Mouse (Mus musculus): ENCODE data around the gene Taf1d. TPM values are rescaled to one million over a fixed set of nuclear protein-coding genes. Genes with fewer than 3 reads are reported as not detected.
A peak's percentile ranks its signal among the peaks of the same experiment; 100 is the strongest.
"Not testable (repeated sequence)": the region's sequence is repeated elsewhere in the genome, so short reads cannot be mapped to it uniquely, and the experiment has no call there.

Gene Taf1d
- polyA plus RNA-seq, 1 experiment from 2014 or later, result 74.9 TPM

DNA sequence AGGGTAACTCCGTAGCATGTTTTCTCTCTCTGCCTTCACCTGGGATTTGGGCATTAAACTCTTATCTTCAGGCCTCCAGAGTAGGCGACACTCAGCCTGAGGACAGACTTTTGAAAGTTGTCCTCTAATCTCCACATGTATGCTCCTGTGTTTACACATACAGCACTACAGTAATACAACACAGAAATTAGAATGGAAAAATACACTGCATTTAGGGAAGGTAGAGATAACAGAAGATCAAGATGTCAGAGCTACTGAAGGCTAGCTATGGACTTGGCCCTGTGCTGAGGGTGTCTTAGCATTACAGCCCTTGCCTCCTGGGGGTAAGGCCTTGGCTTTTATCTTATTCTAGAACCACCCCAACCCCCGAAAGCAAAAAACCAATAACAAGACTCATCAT is 17.6 kb upstream of the Taf1d start:
- H3K4me1 ChIP-seq, result no peaks in the 10 kb centered on the region
- no peak overlapping the region for H3K4me3 ChIP-seq (replicated peaks)
- no peak overlapping the region for H3K27ac ChIP-seq
- 88% methylated on average over 3 of the region's 3 CpGs for WGBS
- H3K4me2 ChIP-seq, result no peak overlapping the region
- H3K27me3 ChIP-seq, result no peaks in the 10 kb centered on the region
- ATAC-seq (ENCODE audit: low FRiP score), result no peak
- no peak overlapping the region for H3K9ac ChIP-seq
- no peaks in the 10 kb centered on the region; the same call in 1 of the 2 replicates for H3K36me3 ChIP-seq (replicated peaks)
- H3K9me3 ChIP-seq, result no peaks in the 10 kb centered on the region

DNA sequence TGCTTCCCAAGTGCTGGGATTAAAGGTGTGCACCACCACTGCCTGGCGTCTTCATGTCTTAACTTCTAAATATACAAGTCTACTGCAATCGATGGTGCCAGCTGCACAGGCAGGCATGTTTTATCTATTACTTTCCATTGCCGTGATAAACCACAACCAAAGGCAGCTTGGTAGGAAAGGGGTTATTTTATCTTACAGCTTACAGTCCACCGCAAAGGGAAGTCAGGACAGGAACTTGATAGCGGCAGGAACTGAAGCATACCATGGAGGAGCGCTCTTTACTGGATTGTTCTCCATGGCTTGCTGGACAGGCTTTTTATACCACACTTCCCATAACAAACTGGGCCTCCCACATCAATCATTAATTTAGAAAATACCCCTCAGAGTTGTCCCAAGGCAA is 16.8 kb upstream of the Taf1d start:
- H3K27ac ChIP-seq, result no peak overlapping the region
- no peaks in the 10 kb centered on the region for H3K27me3 ChIP-seq
- H3K9me3 ChIP-seq, result no peaks in the 10 kb centered on the region
- no peaks in the 10 kb centered on the region for H3K4me1 ChIP-seq
- H3K36me3 ChIP-seq (replicated peaks), result no peaks in the 10 kb centered on the region; the same call in 1 of the 2 replicates
- ATAC-seq (ENCODE audit: low FRiP score), result no peak
- H3K4me2 ChIP-seq, result no peak overlapping the region
- H3K4me3 ChIP-seq (replicated peaks), result no peak overlapping the region
- H3K9ac ChIP-seq, result no peak overlapping the region
- WGBS, result 96% methylated on average over 6 of the region's 6 CpGs

DNA sequence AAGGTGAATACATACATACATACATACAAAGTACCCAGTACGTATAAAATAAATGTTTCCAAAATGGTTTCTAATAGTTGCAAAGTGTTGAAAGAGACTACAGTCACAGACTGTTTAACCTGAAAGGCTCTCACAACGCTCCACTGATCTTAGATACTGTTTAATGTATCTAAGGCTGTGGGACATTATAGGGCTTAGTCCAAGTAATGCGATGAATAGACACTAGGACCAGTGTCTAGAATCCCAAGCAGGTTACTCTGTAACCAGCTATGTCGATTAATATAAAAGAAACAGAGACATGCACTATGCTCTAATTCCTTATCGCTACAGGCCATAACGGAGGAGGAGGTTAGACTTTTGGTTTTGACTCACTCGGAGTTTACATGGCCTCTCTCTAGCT is 8.9 kb upstream of the Taf1d start:
- 88% methylated on average over 7 of the region's 7 CpGs for WGBS

DNA sequence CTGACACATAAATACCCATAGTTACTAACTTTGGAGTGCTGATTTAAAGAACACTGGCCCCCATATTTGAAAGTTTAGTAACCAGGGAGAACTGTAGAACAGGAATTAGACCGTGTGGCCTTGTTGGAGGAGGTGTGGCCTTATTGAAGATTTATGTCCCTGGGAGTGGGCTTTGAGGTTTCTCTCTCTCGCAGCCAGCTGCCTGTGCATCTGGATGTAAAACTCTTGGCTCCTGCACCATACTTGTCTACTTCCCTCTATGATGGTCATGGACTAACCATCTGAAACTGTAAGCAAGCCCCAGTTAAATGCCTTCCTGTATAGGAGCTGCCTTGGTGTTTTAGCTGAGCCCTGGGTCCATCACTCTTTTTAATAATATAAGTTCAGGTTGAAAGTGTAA is 7.6 kb upstream of the Taf1d start:
- WGBS, result 83% methylated on average over 2 of the region's 2 CpGs
- no peak overlapping the region for H3K4me2 ChIP-seq
- no peaks in the 10 kb centered on the region for H3K4me1 ChIP-seq
- no peaks in the 10 kb centered on the region for H3K27me3 ChIP-seq
- no peak overlapping the region for H3K4me3 ChIP-seq (replicated peaks)
- H3K9me3 ChIP-seq, result no peaks in the 10 kb centered on the region
- no peak overlapping the region for H3K9ac ChIP-seq
- no peak for ATAC-seq (ENCODE audit: low FRiP score)
- no peak overlapping the region for H3K27ac ChIP-seq
- no peaks in the 10 kb centered on the region; the same call in none of the 2 replicates for H3K36me3 ChIP-seq (replicated peaks)

More for the DNA sequence above, 8.9 kb upstream of the Taf1d start:
- Histone ChIP-seq H3K27me3 (no peaks in the 10 kb centered on the region), H3K9ac (no peak overlapping the region), H3K4me3 (replicated peaks) (no peak overlapping the region), H3K36me3 (replicated peaks) (no peaks in the 10 kb centered on the region; the same call in none of the 2 replicates), H3K9me3 (no peaks in the 10 kb centered on the region), H3K4me1 (no peaks in the 10 kb centered on the region), H3K27ac (no peak overlapping the region), H3K4me2 (no peak overlapping the region)
- ATAC-seq (ENCODE audit: low FRiP score), result no peak

DNA sequence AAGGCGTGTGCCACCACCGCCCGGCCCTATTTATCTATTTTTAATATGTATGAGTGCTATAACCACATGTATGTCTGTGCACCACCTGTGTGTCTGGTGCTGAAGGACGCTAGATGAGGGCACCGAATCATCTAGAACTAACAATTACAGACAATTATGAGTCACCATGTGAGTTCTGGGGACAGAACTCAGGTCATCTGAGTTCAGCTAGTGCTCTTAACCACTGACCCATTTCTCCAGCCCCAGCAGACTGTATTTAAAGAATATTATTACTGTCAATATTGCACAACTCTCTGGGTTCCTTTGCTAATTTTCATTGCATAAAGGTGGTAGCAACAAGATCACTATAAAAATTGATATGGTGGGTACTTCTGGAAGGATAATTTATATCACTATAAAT is 6.0 kb upstream of the Taf1d start:
- Histone ChIP-seq H3K27me3 (no peaks in the 10 kb centered on the region), H3K36me3 (replicated peaks) (no peaks in the 10 kb centered on the region; the same call in 1 of the 2 replicates), H3K4me1 (no peaks in the 10 kb centered on the region), H3K9ac (no peak overlapping the region), H3K4me2 (no peak overlapping the region), H3K4me3 (replicated peaks) (no peak overlapping the region), H3K9me3 (no peaks in the 10 kb centered on the region), H3K27ac (no peak overlapping the region)
- no peak for ATAC-seq (ENCODE audit: low FRiP score)
- 88% methylated on average over 5 of the region's 5 CpGs for WGBS

DNA sequence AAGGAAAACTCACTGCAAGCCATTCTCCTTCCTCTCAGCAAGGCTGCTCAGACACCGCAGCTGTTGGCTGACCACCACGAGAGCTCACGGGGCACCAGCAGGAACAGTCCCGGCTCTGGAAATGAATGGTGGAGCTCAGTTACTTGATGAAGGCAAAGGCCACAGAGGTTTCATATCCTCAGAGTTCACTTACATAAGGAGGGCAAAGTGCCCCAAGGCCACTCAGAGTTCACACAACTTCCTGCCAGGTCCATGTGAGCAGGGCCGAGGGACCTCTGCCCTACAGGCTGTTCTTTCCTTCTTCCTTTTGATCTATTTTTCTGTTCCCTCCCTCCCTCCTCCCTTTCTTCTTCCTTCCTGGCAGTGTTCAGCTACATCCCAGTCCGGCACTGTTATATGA is 4.6 kb upstream of the Taf1d start:
- no peak overlapping the region for H3K9ac ChIP-seq
- WGBS, result 66% methylated on average over 6 of the region's 6 CpGs
- H3K27ac ChIP-seq, result peak overlapping the region; percentile 44; the same call in 1 of the 2 replicates
- H3K27me3 ChIP-seq, result no peaks in the 10 kb centered on the region
- H3K9me3 ChIP-seq, result no peaks in the 10 kb centered on the region
- no peaks in the 10 kb centered on the region; the same call in 1 of the 2 replicates for H3K36me3 ChIP-seq (replicated peaks)
- no peak overlapping the region for H3K4me2 ChIP-seq
- no peak for ATAC-seq (ENCODE audit: low FRiP score)
- no peaks in the 10 kb centered on the region for H3K4me1 ChIP-seq
- H3K4me3 ChIP-seq (replicated peaks), result no peak overlapping the region

DNA sequence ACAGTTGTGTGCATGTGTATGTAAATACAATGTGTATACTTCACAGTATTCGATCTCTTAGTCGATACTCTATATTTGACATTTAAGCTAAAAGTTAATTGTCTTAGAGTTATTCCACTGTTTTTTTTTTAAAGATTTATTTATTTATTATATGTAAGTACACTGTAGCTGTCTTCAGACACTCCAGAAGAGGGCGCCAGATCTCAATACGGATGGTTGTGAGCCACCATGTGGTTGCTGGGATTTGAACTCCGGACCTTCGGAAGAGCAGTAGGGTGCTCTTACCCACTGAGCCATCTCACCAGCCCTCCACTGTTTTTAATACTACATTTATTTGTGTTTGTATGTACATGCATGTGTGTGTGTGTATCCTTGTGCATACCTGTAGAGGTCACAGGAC is 4.0 kb upstream of the Taf1d start:
- WGBS, result 82% methylated on average over 6 of the region's 6 CpGs
- ATAC-seq (ENCODE audit: low FRiP score), result not testable (repeated sequence)

DNA sequence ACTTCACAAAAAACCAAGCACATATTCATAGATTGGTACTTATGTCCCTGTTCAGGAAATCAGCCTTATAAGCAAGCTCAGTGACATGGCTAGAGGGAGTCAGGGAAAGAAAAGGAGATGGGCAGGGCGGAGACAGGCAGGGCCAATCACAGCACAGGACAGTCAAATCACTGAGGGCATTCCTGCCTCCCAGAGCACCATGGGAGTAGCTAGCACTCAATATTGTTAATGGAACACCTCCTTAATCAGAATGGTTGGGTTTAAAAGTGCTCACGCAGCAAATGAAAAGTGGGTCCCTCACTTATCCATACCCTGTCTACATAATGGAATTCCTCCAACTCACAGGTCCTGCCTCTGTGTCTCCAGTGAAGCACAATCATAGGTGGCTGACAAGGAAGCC is 3.1 kb upstream of the Taf1d start:
- no peaks in the 10 kb centered on the region for H3K27me3 ChIP-seq
- H3K4me3 ChIP-seq (replicated peaks), result no peak overlapping the region
- peaks cover 12% of the 10 kb centered on the region for H3K4me1 ChIP-seq
- H3K9ac ChIP-seq, result no peak overlapping the region
- no peak for ATAC-seq (ENCODE audit: low FRiP score)
- H3K27ac ChIP-seq, result no peak overlapping the region
- 63% methylated on average over 2 of the region's 2 CpGs for WGBS
- H3K9me3 ChIP-seq, result no peaks in the 10 kb centered on the region
- peaks cover 5% of the 10 kb centered on the region for H3K36me3 ChIP-seq (replicated peaks)
- H3K4me2 ChIP-seq, result no peak overlapping the region

More for the DNA sequence above, 4.0 kb upstream of the Taf1d start:
- H3K36me3 ChIP-seq (replicated peaks); H3K4me1 ChIP-seq; H3K4me3 ChIP-seq (replicated peaks); H3K27ac ChIP-seq; H3K9me3 ChIP-seq; H3K9ac ChIP-seq; H3K4me2 ChIP-seq; H3K27me3 ChIP-seq: not testable (repeated sequence)

DNA sequence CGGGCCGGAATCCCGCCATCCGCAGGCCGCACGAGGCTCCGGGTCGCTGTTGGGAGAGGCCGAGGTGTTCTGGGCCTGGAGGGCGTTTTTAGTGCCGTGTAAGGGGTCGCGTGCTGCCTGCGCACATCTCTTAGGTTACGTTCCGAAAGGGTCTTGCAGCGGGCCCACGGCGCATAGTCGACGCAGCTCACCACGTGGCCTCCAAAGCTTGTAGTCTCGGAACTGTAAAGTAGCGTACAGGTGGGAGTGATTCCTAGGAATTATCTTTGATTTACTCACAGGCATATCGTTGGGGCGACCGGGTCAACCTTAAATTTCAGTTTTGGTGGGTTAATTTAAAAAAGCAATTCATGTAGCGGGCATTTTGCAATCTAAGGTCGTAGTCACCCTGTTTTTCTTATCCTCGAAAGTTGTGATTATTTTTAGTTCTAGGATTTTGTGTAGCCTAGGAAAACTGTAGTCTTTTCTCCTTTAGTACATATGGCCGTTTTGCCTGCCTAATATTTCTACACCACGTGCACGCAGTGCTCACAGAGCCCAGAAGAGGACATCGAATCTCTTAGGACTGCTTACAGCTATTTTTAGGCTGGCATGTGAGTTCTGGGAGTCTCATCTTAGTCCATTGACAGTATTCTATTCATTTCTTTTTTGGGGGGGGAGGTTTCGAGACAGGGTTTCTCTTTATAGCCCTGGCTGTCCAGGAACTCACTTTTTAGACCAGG is 545 bp downstream of the Taf1d start, which contains the start of gene 4931406C07Rik:
TSS of gene 4931406C07Rik (minus strand) at position 51 of the 722 bp plus-strand sequence.
- Histone ChIP-seq H3K9ac (peak within 1 kb of the TSS; percentile 92), H3K4me1 (peaks cover 25% of the 10 kb centered on the region), H3K36me3 (replicated peaks) (peaks cover 35% of the 10 kb centered on the region), H3K4me3 (replicated peaks) (peak within 1 kb of the TSS; percentile 84), H3K4me2 (peak within 1 kb of the TSS; percentile 75), H3K27ac (peak within 1 kb of the TSS; percentile 94), H3K27me3 (no peaks in the 10 kb centered on the region), H3K9me3 (no peaks in the 10 kb centered on the region)
- ATAC-seq (ENCODE audit: low FRiP score), result peak; percentile 84
- WGBS, result 1% methylated on average over 35 of the region's 35 CpGs

DNA sequence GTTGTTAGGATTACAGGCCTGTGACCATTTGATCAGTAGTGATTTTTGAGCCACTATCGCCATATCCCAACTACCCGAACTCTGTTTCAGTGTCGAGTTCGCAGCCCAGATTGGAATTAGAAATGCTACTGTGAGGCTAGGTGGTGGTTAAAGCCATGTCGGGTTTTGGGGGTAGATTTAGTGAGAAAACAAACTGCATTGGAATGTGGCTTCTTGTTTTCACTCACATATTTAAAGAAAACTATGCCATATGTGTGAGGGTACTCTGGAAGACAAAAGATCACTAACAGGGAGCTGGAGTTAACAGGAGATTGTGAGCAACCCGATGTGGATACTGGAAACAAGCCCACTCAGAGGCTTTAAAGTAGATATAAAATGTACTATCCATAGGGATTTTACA is 1.2 kb downstream of the Taf1d start:
- Histone ChIP-seq H3K36me3 (replicated peaks) (peaks cover 42% of the 10 kb centered on the region), H3K27me3 (no peaks in the 10 kb centered on the region), H3K9ac (peak overlapping the region; percentile 92), H3K4me2 (peak overlapping the region; percentile 75), H3K9me3 (no peaks in the 10 kb centered on the region), H3K4me1 (peaks cover 25% of the 10 kb centered on the region), H3K4me3 (replicated peaks) (peak overlapping the region; percentile 84), H3K27ac (no peak overlapping the region)
- no peak for ATAC-seq (ENCODE audit: low FRiP score)
- WGBS, result 8% methylated on average over 6 of the region's 6 CpGs

DNA sequence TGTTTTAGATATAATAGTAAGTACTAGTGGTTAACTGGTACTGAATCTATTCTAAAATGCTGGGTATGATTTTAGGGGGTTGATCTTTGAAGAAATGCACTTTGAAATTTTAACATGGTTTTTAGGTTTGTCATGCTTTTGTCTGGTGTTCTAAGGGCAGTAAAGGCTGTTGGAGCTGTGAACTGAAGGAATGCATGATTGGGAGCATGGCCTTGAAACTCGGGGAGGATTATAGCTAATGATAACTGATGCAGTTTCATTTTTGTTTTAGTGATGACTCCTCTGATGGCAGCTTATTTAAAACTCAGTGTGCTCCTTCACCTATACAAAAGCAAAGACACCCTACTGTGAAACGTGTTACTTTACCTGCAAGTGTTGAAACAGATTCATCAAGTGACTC is 2.2 kb downstream of the Taf1d start:
- H3K4me2 ChIP-seq, result peak overlapping the region; percentile 75; the same call in 1 of the 2 replicates
- H3K27me3 ChIP-seq, result no peaks in the 10 kb centered on the region
- H3K4me3 ChIP-seq (replicated peaks), result no peak overlapping the region
- WGBS, result 58% methylated on average over 2 of the region's 2 CpGs
- peaks cover 25% of the 10 kb centered on the region for H3K4me1 ChIP-seq
- H3K27ac ChIP-seq, result no peak overlapping the region
- ATAC-seq (ENCODE audit: low FRiP score), result no peak
- no peak overlapping the region for H3K9ac ChIP-seq
- peaks cover 51% of the 10 kb centered on the region for H3K36me3 ChIP-seq (replicated peaks)
- no peaks in the 10 kb centered on the region for H3K9me3 ChIP-seq

DNA sequence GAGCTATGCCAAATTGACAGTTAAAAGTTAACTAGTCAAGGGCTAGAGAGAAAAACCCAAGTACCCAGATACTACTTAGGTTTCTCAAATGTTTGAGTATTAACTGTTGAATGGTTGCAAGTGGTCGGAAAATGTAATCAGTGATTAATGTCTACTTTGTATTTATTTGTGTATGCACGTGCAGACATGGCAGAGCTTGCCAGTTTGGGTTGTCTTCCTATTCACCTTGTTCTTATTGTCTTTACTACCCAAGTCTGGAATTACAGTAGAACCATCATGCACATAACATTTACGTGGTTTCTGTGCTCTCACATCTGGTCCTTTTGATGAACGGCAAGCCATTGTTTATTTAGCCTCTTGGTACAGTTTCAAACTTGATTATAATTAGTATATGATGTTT is 3.4 kb downstream of the Taf1d start:
- ATAC-seq (ENCODE audit: low FRiP score), result no peak
- Histone ChIP-seq H3K36me3 (replicated peaks) (peaks cover 63% of the 10 kb centered on the region), H3K4me1 (peaks cover 25% of the 10 kb centered on the region), H3K9ac (no peak overlapping the region), H3K4me2 (peak overlapping the region; percentile 4; the same call in 1 of the 2 replicates), H3K27me3 (no peaks in the 10 kb centered on the region), H3K27ac (no peak overlapping the region), H3K9me3 (no peaks in the 10 kb centered on the region), H3K4me3 (replicated peaks) (no peak overlapping the region)
- 84% methylated on average over 4 of the region's 4 CpGs for WGBS

DNA sequence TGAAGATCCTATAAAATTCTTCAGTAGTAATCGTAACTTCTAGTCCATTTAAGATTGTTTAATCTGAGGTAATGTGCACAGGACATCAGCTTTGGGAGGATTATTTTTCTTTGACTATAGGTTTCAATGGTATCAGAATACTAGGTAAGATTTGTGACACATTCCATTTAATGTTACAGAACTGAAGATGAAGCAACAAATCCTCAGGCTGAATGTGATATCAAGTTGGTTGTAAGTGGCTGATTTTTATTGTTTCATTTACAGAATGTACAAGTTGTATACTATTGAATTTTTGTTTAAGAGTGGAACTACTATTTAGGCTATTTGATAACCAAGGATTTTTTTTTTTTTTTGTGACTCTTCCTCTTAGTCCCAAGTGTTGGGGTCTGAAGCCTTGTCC is 4.2 kb downstream of the Taf1d start:
- Histone ChIP-seq H3K27me3 (no peaks in the 10 kb centered on the region), H3K4me3 (replicated peaks) (no peak overlapping the region), H3K9me3 (no peaks in the 10 kb centered on the region), H3K27ac (no peak overlapping the region), H3K9ac (no peak overlapping the region), H3K36me3 (replicated peaks) (peaks cover 70% of the 10 kb centered on the region), H3K4me2 (no peak overlapping the region), H3K4me1 (peaks cover 25% of the 10 kb centered on the region)
- 93% methylated on average over 1 of the region's 1 CpGs for WGBS
- ATAC-seq (ENCODE audit: low FRiP score), result no peak
